Mouse (Mus musculus) stomach, embryonic 14.5 days (tissue): ENCODE measurements around the gene Gpc5. TPM values are rescaled to one million over a fixed set of nuclear protein-coding genes. Genes with fewer than 3 reads are reported as not detected.

Experiments
- ATAC-seq: fragments of 200-750 bp; cut with Nextera tagmentation; 2 replicates; pipeline ENCODE4 v1.8.0; 2017; ENCODE audit warnings: low read depth, moderate TSS enrichment; ENCODE audit not compliant: insufficient number of reproducible peaks, insufficient read depth, low FRiP score
- H3K27ac ChIP-seq: fragments of 300-500 bp; sonication (generic); 2 replicates; pipeline ENCODE4 v1.5.1; 2014; ENCODE audit warnings: mild to moderate bottlenecking, low read length, moderate library complexity, mixed read lengths
- H3K27me3 ChIP-seq: fragments of 300-500 bp; sonication (generic); 2 replicates; pipeline ENCODE4 v1.6.1; 2014; ENCODE audit warnings: low read length, control low read depth, mixed read lengths; ENCODE audit not compliant: control insufficient read depth, insufficient read depth
- H3K36me3 ChIP-seq: fragments of 300-500 bp; sonication (generic); 2 replicates; pipeline ENCODE4 v1.6.1; 2014; ENCODE audit warnings: mild to moderate bottlenecking, control low read depth, low read length, moderate library complexity, mixed read lengths; ENCODE audit not compliant: control insufficient read depth, insufficient read depth
- H3K4me1 ChIP-seq: fragments of 300-500 bp; sonication (generic); 2 replicates; pipeline ENCODE4 v1.6.1; 2014; ENCODE audit warnings: low read length, control low read depth, mixed read lengths; ENCODE audit not compliant: control insufficient read depth, insufficient read depth
- H3K4me2 ChIP-seq: fragments of 300-500 bp; sonication (generic); replicated peaks from 2 replicates; pipeline ENCODE4 v1.6.1; 2014; ENCODE audit warnings: low read depth, low read length, control low read depth
- H3K4me3 ChIP-seq: fragments of 300-500 bp; sonication (generic); 2 replicates; pipeline ENCODE4 v1.5.1; 2014; ENCODE audit warnings: low read depth, low read length, control low read depth
- H3K9ac ChIP-seq: fragments of 300-500 bp; sonication (generic); replicated peaks from 2 replicates; pipeline ENCODE4 v1.6.1; 2014; ENCODE audit warnings: low read depth, mild to moderate bottlenecking, control low read depth, low read length, moderate library complexity, mixed read lengths
- H3K9me3 ChIP-seq: fragments of 300-500 bp; sonication (generic); 2 replicates; pipeline ENCODE4 v1.6.1; 2016; ENCODE audit warnings: low read depth, low read length, control low read depth; ENCODE audit not compliant: control insufficient read depth
- WGBS: fragments of 180-500 bp; shearing (Covaris S2); extraction: QIAGEN DNeasy Blood & Tissue Kit; methylation state at CpG from one replicate; pipeline ENCODE4 v1.1.7; 2014; 5-methylcytosine and 5-hydroxymethylcytosine counted together
- polyA plus RNA-seq: library from polyadenylated mRNA; unstranded; fragments of >200 nt; fragmentation: Nextera tagmentation; extraction: Ambion mirVana; gene quantifications from 2 replicates; pipeline ENCODE4 v1.2.1, GENCODE M21; 2014

The Gpc5 gene
- polyA plus RNA-seq, 1 experiment from 2014 or later, result 0.48 TPM

DNA sequence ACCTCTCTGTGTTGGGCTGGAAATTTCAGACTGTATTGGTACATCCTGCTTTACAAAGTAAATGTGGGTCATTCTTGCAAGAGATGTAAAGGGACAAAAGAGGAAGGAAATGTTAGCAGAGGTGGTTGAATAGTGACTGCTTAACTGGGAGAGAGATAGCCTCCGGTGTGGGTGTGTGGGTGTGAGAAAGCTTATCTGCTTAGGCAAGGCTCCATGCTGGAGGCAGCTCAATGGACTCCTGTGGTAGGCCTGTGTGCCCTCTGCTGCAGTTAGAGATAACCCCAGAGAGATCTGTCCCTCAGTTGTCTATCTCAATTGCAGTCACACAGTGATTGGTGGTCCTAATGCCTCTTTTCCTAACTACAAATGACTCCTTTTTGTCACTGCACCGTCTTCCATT, 887.2 kb downstream of the Gpc5 start:
- Histone ChIP-seq H3K36me3 (no peaks in the 10 kb centered on the region), H3K27me3 (no peaks in the 10 kb centered on the region), H3K4me1 (no peaks in the 10 kb centered on the region), H3K9me3 (no peaks in the 10 kb centered on the region), H3K4me3 (no peak overlapping the region), H3K27ac (no peak overlapping the region), H3K9ac (no peak overlapping the region), H3K4me2 (no peak overlapping the region)
- no peak for ATAC-seq
- 44% methylated on average over 2 of the region's 2 CpGs for WGBS

DNA sequence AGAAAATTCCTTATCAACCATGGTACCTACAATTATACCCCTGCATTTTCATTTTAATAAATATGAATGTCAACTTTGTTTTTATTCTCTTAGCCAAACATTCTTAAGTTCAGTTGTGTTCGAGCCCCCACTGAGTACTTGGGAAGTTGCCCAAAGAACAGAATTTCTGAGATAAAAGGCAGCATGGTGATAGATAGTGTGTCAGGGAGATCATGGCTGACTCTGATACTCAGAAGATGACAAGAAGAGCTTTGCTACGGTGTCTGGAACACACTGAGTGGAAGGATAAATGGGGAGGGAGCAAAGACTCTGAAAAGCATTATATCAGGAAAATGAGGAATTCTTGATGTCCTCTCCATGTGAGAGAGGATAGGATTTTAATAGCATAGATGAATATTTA, 898.7 kb downstream of the Gpc5 start:
- no peak overlapping the region for H3K9ac ChIP-seq
- H3K27ac ChIP-seq, result no peak overlapping the region
- ATAC-seq, result no peak
- 45% methylated on average over 2 of the region's 2 CpGs for WGBS
- no peaks in the 10 kb centered on the region for H3K9me3 ChIP-seq
- H3K4me2 ChIP-seq, result no peak overlapping the region
- H3K36me3 ChIP-seq, result no peaks in the 10 kb centered on the region
- no peaks in the 10 kb centered on the region for H3K4me1 ChIP-seq
- no peaks in the 10 kb centered on the region for H3K27me3 ChIP-seq
- H3K4me3 ChIP-seq, result no peak overlapping the region

DNA sequence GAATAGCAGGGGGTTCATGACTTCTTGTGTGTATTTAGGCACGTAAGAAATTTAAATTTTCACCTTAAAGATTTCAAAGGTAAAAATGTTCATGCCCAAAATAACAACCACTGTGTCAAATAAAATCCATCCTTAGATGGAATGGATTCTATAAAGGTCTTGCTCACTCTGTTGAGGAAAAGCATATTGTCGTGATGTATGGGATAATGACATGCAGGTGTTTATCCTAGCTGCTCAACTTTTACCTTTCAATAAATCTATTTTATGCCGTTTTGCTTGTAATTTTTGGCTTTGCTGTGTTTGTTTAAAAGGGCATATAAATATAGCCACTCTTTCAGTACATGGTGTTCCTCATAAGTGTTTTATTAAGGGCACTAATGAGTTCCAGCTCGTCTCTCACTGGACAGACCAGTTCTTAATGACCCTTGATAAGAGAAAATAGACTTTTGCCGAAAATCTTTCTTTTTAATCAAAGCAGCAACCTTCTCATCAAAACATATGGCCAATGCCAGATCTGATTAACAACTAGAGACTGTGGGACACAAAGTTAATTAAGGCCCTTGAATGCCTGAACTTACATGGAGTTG, 901.6 kb downstream of the Gpc5 start:
- Histone ChIP-seq H3K27me3 (no peaks in the 10 kb centered on the region), H3K4me3 (no peak overlapping the region), H3K4me1 (no peaks in the 10 kb centered on the region), H3K9ac (no peak overlapping the region), H3K4me2 (no peak overlapping the region), H3K36me3 (no peaks in the 10 kb centered on the region), H3K9me3 (no peaks in the 10 kb centered on the region), H3K27ac (no peak overlapping the region)
- no peak for ATAC-seq
- WGBS, result 32% methylated on average over 5 of the region's 5 CpGs

DNA sequence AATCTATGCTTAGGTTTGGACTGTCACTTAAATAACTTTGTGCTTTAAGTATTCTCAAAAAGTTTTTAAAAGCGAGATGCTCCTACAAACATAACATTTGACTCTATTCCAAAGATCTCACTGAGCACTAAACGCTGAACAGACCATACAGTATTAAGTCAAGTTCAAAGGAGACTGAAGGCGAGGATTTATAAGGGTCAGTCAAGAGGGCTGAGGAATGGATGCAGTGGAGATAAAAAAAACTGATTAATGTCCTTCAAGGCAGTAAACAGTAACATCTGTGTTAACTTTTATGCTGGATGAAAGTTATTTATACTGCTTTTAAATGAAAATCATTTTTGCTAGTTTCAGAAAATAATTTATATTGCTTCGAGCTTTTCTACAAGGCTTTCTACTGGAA, 906.9 kb downstream of the Gpc5 start:
- no peak for ATAC-seq
- no peaks in the 10 kb centered on the region for H3K27me3 ChIP-seq
- 34% methylated on average over 4 of the region's 4 CpGs for WGBS
- no peak overlapping the region for H3K27ac ChIP-seq
- no peaks in the 10 kb centered on the region for H3K36me3 ChIP-seq
- no peaks in the 10 kb centered on the region for H3K4me1 ChIP-seq
- no peaks in the 10 kb centered on the region for H3K9me3 ChIP-seq
- no peak overlapping the region for H3K9ac ChIP-seq
- H3K4me3 ChIP-seq, result no peak overlapping the region
- no peak overlapping the region for H3K4me2 ChIP-seq

DNA sequence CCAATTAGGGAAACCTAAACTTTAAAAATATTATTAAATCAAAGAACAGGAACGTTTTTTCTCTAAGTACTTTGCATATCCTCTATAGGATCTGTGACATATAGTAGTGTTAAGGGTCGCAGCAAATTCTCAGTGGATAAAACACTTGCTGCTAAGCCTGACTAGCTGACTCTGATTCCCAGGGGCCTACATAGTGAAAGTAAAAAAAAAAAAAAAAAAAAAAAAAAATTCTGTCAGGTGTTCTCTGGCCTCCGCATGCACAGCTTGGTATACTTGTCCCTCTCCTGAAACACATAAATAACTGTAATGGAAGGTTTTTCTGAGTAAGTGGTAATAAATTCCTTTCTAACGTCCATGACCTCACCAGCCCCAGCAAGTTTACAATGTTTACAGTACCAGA, 995.0 kb downstream of the Gpc5 start:
- Histone ChIP-seq H3K9me3 (no peaks in the 10 kb centered on the region), H3K4me1 (no peaks in the 10 kb centered on the region), H3K4me2 (no peak overlapping the region), H3K4me3 (no peak overlapping the region), H3K27ac (no peak overlapping the region), H3K36me3 (no peaks in the 10 kb centered on the region), H3K27me3 (no peaks in the 10 kb centered on the region), H3K9ac (no peak overlapping the region)
- 56% methylated on average over 4 of the region's 4 CpGs for WGBS
- ATAC-seq, result no peak

DNA sequence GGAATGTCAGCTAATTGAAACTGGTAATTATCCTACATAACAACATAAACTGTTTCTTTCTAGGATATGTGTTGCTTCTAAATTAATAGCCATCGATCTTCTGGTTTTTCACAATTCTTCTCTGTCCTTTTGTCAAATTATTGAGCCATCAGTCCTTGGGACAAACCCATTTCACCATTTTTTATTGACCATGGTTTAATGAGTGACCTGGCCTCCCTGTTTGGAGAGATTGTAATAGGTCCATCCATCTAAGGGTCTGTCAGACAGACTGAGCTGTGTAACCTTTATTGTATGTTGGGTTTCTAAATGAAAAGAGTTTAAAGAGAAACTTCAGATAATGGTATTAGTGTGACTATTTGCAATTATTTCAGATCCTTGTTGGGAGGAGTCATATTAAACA, 1035.9 kb downstream of the Gpc5 start:
- Histone ChIP-seq H3K27me3 (no peaks in the 10 kb centered on the region), H3K36me3 (no peaks in the 10 kb centered on the region), H3K4me1 (no peaks in the 10 kb centered on the region), H3K27ac (no peak overlapping the region), H3K9ac (no peak overlapping the region), H3K4me3 (no peak overlapping the region), H3K9me3 (no peaks in the 10 kb centered on the region), H3K4me2 (no peak overlapping the region)
- 67% methylated on average over 1 of the region's 1 CpGs for WGBS
- no peak for ATAC-seq

DNA sequence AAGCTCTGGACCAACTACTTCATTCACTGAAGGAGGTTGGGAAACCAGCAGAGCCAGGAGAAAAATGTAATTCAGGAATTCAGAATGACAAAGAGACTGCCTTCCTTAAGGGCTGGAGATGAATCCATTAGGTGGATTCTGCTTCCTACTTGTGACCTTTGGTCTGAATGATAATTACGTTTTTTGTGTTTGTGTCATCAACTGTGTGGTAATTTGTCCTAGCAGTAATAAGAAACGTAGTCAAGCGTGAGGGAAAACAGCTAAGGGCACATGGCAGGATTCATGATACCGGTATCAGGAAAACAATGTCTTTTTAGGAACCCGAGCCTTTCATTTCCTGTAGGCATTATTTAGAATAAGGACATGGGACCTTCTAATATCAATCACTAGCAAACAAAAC, 1045.3 kb downstream of the Gpc5 start:
- Histone ChIP-seq H3K9me3 (no peaks in the 10 kb centered on the region), H3K36me3 (no peaks in the 10 kb centered on the region), H3K27ac (no peak overlapping the region), H3K9ac (no peak overlapping the region), H3K4me3 (no peak overlapping the region), H3K27me3 (no peaks in the 10 kb centered on the region), H3K4me2 (no peak overlapping the region), H3K4me1 (no peaks in the 10 kb centered on the region)
- no peak for ATAC-seq
- WGBS, result 69% methylated on average over 5 of the region's 5 CpGs

DNA sequence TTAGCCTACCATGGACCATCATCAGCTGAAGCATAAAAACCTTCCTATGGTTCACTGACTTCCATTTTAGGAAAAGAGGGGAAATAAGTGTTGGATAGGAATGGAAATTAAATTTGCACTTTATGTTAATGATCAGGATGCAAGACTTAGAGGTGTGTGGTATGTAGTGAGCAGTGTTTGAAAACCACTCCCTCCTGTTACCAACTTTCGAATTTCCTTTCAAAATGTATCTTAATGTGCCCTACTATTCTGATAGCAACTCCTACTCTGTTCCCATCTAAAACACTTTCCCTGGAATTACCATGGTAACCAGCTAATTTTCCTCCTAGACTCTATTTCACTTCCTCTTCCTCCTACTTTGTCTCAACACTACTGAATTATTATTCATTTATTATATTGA, 1045.8 kb downstream of the Gpc5 start:
- no peaks in the 10 kb centered on the region for H3K4me1 ChIP-seq
- no peak overlapping the region for H3K9ac ChIP-seq
- H3K27me3 ChIP-seq, result no peaks in the 10 kb centered on the region
- ATAC-seq, result no peak
- H3K36me3 ChIP-seq, result no peaks in the 10 kb centered on the region
- no peaks in the 10 kb centered on the region for H3K9me3 ChIP-seq
- no peak overlapping the region for H3K4me3 ChIP-seq
- WGBS, result 80% methylated on average over 1 of the region's 1 CpGs
- no peak overlapping the region for H3K27ac ChIP-seq
- no peak overlapping the region for H3K4me2 ChIP-seq

DNA sequence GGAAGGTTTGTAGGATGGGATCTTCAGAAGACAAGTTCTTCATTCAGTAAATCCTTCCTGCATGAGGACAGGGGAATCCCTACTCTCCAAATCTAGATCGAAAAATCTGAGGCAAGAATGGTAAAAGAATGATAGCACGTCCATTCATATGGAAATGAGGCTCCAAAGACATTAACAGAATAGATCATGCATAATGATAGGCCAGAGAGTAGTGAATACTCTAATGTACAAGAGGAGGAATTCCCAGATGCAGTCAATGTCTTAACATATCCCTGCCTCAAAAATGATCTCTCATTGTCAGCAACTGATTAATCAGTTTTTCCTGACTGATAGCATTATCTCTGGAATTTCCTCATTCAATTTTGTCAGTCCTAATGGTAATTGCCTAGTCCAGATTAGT, 1070.6 kb downstream of the Gpc5 start:
- 86% methylated on average over 2 of the region's 2 CpGs for WGBS
- Histone ChIP-seq H3K4me2 (no peak overlapping the region), H3K9ac (no peak overlapping the region), H3K9me3 (no peaks in the 10 kb centered on the region), H3K4me3 (no peak overlapping the region), H3K27ac (no peak overlapping the region), H3K4me1 (no peaks in the 10 kb centered on the region), H3K27me3 (no peaks in the 10 kb centered on the region), H3K36me3 (no peaks in the 10 kb centered on the region)
- no peak for ATAC-seq
